Mouse (Mus musculus): ENCODE results near the gene Adora3.

DNA sequence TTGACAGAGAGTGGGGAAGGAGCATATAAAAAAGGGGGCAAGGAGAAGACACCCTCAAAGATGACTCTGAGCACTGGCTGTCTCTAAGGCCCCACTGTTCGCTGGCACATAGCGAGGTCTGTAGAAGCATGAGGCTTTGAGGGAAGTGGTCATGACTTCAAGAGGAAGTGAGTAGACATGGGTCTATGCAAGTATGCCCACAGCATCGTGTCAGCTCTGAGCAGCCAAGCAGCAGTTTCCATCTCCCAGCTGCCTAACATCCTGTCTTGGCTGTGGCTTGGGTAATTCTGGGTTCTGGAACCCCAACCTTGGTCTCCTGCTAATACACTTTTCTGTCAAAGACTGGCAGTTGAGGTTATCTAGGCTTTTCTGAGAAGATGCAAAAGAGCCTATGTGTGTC is 30.1 kb downstream of the Adora3 start:
- TF ChIP-seq CTCF (IDR thresholded peaks at IDR 0.05; ENCODE audit: low read depth) = no peak
- no peak for TF ChIP-seq EP300 (IDR thresholded peaks at IDR 0.05; ENCODE audit: low read depth)

Measured in liver, embryonic 14.5 days (tissue).